Mouse (Mus musculus) lung, embryonic 14.5 days (tissue): ENCODE measurements at regions not wholly inside any gene's neighbourhood (a gene's known extent, or its start where the extent isn't known, plus 50 kb on each side); places are given as distances from the start of the nearest gene placed in this dataset.

Experiments
- ATAC-seq: fragments of 200-750 bp; cut with Nextera tagmentation; 2 replicates; pipeline ENCODE4 v1.8.0; 2017; ENCODE audit warnings: mild to moderate bottlenecking, moderate TSS enrichment, moderate library complexity; ENCODE audit not compliant: insufficient read depth
- DNase-seq: peaks from one replicate; pipeline ENCODE4 v3.0.0-alpha.2; 2015
- H3K27ac ChIP-seq: fragments of 300-500 bp; sonication (generic); 2 replicates; pipeline ENCODE4 v1.5.1; 2014; ENCODE audit warnings: low read depth, mild to moderate bottlenecking, moderate library complexity
- H3K27me3 ChIP-seq: fragments of 300-500 bp; sonication (generic); 2 replicates; pipeline ENCODE4 v1.6.1; 2014; ENCODE audit warnings: low read length, control low read depth; ENCODE audit not compliant: insufficient read depth
- H3K36me3 ChIP-seq: fragments of 300-500 bp; sonication (generic); 2 replicates; pipeline ENCODE4 v1.6.1; 2014; ENCODE audit warnings: control low read depth; ENCODE audit not compliant: insufficient read depth
- H3K4me1 ChIP-seq: fragments of 300-500 bp; sonication (generic); 2 replicates; pipeline ENCODE4 v1.6.1; 2014; ENCODE audit warnings: antibody characterized with exemption, control low read depth; ENCODE audit not compliant: insufficient read depth
- H3K4me2 ChIP-seq: fragments of 300-500 bp; sonication (generic); 2 replicates; pipeline ENCODE4 v1.6.1; 2014; ENCODE audit warnings: mild to moderate bottlenecking
- H3K4me3 ChIP-seq: fragments of 300-500 bp; sonication (generic); 2 replicates; pipeline ENCODE4 v1.5.1; 2014; ENCODE audit warnings: low read depth, low read length
- H3K9ac ChIP-seq: fragments of 300-500 bp; sonication (generic); 2 replicates; pipeline ENCODE4 v1.6.1; 2014
- H3K9me3 ChIP-seq: fragments of 300-500 bp; sonication (generic); 2 replicates; pipeline ENCODE4 v1.6.1; 2016; ENCODE audit warnings: low read depth, low read length, control low read depth
- CTCF ChIP-seq: IDR thresholded peaks from 2 replicates; pipeline ENCODE4 v1.5.1; 2016; ENCODE audit warnings: antibody characterized with exemption, low read depth
- WGBS: fragments of 180-500 bp; shearing (Covaris S2); extraction: QIAGEN DNeasy Blood & Tissue Kit; methylation state at CpG from one replicate; pipeline ENCODE4 v1.1.7; 2014; 5-methylcytosine and 5-hydroxymethylcytosine counted together

DNA sequence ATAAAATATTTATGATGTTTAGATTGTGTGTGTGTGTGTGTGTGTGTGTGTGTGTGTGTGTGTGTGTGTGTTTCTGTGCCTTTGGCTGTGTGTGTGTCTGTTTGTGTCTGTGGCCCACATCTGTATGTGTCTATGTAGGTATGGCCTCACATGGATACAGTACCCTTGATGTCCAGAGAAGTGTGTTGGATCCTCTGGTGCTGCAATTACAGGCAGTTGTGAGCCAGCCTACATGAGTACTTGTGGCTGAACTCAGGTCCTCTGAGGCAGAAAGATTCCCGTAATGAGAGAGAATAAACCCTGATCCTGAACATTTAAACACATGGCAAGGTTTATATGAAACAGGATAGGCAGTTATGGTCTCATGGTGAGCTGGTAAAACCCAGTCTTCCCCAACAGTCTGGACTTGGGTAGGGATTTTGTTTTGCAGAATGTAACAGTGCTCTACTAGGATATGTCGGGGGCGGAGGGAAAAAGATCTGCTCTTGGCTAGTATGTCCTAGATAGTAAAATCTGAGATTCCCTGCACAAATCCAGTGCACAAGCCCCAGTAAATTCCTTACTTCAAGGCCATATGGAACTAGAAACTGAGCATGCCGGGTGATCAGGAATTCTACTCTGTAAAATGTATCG, 275.6 kb downstream of the Kctd12 start:
- no peak for DNase-seq
- no peaks in the 10 kb centered on the region for H3K4me1 ChIP-seq
- H3K9me3 ChIP-seq, result no peaks in the 10 kb centered on the region
- no peaks in the 10 kb centered on the region for H3K27me3 ChIP-seq
- no peak for TF ChIP-seq CTCF
- no peak overlapping the region for H3K27ac ChIP-seq
- WGBS, result 79% methylated on average over 5 of the region's 5 CpGs
- H3K9ac ChIP-seq, result no peak overlapping the region
- H3K4me2 ChIP-seq, result no peak overlapping the region
- ATAC-seq, result no peak
- no peaks in the 10 kb centered on the region for H3K36me3 ChIP-seq
- H3K4me3 ChIP-seq, result no peak overlapping the region

DNA sequence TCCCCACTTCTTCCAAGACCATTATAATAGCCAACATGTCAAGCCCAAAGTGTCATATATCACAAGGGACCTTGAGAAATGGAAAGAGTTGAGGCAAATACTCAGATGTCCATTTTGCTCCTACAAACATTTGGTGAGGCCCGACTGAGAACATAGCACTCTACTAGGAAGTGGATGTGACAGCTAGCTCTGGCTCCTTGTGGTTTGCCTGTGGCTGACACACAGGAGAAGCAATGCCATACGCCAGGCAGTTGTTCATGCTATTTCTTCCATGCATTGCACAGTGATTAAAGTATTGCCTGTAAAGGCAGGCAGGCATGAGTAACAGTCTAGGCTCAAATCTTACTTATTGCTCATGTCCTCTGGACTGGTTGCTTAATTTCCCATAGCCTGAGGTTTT, 281.3 kb downstream of the Kctd12 start:
- no peaks in the 10 kb centered on the region for H3K4me1 ChIP-seq
- H3K9me3 ChIP-seq, result no peaks in the 10 kb centered on the region
- no peaks in the 10 kb centered on the region for H3K27me3 ChIP-seq
- no peaks in the 10 kb centered on the region for H3K36me3 ChIP-seq
- H3K9ac ChIP-seq, result no peak overlapping the region
- ATAC-seq, result no peak
- no peak for TF ChIP-seq CTCF
- 68% methylated on average over 2 of the region's 2 CpGs for WGBS
- no peak overlapping the region for H3K4me2 ChIP-seq
- DNase-seq, result no peak
- no peak overlapping the region for H3K27ac ChIP-seq
- H3K4me3 ChIP-seq, result no peak overlapping the region

DNA sequence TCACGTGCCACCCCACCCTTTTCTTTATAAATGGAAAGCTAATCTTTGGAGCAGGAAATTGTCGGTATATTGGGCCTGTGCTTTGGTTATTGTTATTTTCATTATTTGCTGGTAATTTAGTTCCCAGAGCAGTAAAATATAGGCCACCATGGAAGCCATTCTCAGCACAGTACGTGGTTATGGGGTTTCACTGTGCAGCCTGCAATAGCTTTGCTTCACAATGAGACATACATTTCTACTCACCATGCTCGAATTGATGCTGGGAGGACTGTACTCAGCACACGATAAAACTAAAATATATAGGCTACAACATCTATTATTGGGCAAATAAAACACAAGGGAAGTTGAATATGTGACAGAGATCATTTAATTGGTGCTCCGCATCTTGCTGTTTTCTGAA, 282.0 kb downstream of the Kctd12 start:
- Histone ChIP-seq H3K9me3 (no peaks in the 10 kb centered on the region), H3K4me3 (no peak overlapping the region), H3K27me3 (no peaks in the 10 kb centered on the region), H3K27ac (no peak overlapping the region), H3K4me1 (no peaks in the 10 kb centered on the region), H3K9ac (no peak overlapping the region), H3K4me2 (no peak overlapping the region), H3K36me3 (no peaks in the 10 kb centered on the region)
- TF ChIP-seq CTCF, result no peak
- no peak for DNase-seq
- ATAC-seq, result no peak
- 70% methylated on average over 6 of the region's 6 CpGs for WGBS

DNA sequence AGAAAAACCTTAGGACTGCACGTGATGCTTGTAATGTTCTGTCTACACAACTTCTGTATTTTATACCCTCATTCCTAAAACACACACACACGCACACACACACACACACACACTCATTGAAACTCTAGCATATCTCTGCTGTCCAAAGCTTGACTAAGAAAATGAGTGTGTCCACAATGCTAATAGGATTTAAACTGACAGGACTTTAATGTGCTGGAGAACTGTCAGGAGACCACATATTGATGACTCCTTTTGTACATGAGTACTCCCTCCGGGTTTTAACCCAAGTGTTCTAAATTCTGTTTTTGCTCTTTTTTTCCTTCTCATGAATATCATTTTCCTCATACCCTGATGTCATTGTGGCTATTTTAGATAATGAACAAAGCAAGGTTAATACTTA, 283.4 kb downstream of the Kctd12 start:
- WGBS, result 76% methylated on average over 3 of the region's 3 CpGs
- no peak overlapping the region for H3K27ac ChIP-seq
- TF ChIP-seq CTCF, result no peak

DNA sequence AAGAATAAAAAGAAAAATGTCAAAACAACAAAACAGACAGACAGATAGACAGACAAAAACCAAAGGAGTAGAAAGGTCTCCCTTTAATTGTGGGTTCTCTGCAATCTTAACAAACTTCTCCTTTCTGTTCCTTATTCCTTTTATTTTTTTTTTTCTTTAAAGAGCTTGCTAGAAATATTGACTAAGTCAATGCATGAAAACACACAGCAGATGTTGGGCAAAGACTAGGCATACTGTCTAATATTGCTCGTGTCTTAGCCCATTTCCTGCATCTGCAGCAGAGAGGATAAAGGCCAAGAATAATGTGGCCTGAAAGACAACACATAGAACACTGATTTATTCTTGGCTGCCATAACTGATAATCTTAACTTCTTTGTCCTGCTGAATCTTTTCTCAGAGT, 295.6 kb downstream of the Kctd12 start:
- Histone ChIP-seq H3K4me1 (no peaks in the 10 kb centered on the region), H3K4me2 (no peak overlapping the region), H3K36me3 (no peaks in the 10 kb centered on the region), H3K9me3 (no peaks in the 10 kb centered on the region), H3K27me3 (no peaks in the 10 kb centered on the region), H3K27ac (no peak overlapping the region), H3K4me3 (no peak overlapping the region), H3K9ac (no peak overlapping the region)
- no peak for TF ChIP-seq CTCF
- ATAC-seq (no peak), DNase-seq (no peak)
- WGBS, result 49% methylated on average over 1 of the region's 1 CpGs

More for the DNA sequence above, 283.4 kb downstream of the Kctd12 start:
- Histone ChIP-seq H3K4me3 (no peak overlapping the region), H3K9ac (no peak overlapping the region), H3K9me3 (no peaks in the 10 kb centered on the region), H3K4me1 (no peaks in the 10 kb centered on the region), H3K27me3 (no peaks in the 10 kb centered on the region), H3K4me2 (no peak overlapping the region), H3K36me3 (no peaks in the 10 kb centered on the region)
- DNase-seq (no peak), ATAC-seq (no peak)

DNA sequence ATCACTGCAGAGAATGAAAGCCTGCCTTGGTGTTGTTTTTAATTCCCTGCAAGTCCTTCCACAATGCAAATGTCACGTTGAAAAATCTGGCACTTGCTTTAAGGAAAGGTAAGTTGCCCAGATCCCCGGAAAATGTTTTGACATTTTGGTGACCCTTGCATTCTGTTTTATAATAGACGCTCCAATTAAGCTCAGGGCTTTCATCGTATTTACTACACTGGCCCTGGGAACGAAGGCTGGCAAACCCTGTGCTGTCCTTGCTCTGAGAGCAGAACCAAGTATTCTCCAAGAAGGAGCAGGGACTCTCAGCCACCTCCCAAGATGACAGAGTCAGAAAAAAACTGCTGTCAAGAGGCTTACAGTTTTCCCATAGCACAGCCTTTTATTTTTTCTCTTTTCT, 305.9 kb downstream of the Kctd12 start:
- no peak for TF ChIP-seq CTCF
- DNase-seq (no peak), ATAC-seq (no peak)
- Histone ChIP-seq H3K27me3 (no peaks in the 10 kb centered on the region), H3K4me1 (no peaks in the 10 kb centered on the region), H3K4me3 (no peak overlapping the region), H3K27ac (no peak overlapping the region), H3K9ac (no peak overlapping the region), H3K36me3 (no peaks in the 10 kb centered on the region), H3K9me3 (no peaks in the 10 kb centered on the region), H3K4me2 (no peak overlapping the region)
- 59% methylated on average over 5 of the region's 5 CpGs for WGBS

DNA sequence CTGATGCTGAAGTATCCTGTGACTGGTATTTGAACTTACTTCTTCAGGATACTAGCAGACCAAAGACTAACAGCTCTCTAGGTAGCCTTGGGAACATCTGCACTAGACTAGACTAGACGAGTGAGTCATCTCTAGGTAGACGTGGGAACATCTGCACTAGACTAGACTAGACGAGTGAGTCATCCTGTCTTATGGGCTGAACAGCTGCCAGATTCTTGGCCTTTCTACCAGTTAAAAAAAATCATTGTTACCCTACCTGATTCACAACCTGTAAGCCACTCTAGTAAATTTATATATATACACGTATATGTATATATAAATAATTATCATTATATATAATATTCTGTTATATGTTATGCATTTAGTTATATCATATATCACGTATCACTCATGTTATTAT, 307.8 kb downstream of the Kctd12 start:
- DNase-seq, result no peak
- H3K27ac ChIP-seq, result no peak overlapping the region
- H3K4me3 ChIP-seq, result no peak overlapping the region
- H3K36me3 ChIP-seq, result no peaks in the 10 kb centered on the region
- 86% methylated on average over 5 of the region's 5 CpGs for WGBS
- H3K4me1 ChIP-seq, result no peaks in the 10 kb centered on the region
- no peak for TF ChIP-seq CTCF
- ATAC-seq, result no peak
- H3K9ac ChIP-seq, result no peak overlapping the region
- H3K9me3 ChIP-seq, result no peaks in the 10 kb centered on the region
- no peaks in the 10 kb centered on the region for H3K27me3 ChIP-seq
- no peak overlapping the region for H3K4me2 ChIP-seq

DNA sequence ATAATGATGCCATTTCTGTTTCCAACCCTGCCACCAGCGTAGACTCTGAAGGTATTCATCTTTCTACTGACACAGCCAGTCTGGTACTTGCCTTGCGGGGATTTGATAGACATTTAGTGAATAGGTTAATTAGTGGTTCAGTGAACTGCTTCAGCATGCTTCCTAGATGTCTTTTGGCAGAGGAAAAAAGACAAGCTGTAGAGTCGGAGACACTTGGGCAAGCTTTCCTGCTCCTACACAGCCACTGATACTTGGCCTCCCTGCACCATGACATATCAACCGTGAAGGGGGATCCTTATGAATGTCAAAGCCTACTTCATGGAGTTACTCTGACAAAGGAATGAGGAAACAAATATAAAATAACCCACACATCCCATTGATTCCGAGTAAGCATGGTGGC, 308.7 kb downstream of the Kctd12 start:
- Histone ChIP-seq H3K27me3 (no peaks in the 10 kb centered on the region), H3K4me3 (no peak overlapping the region), H3K4me1 (no peaks in the 10 kb centered on the region), H3K4me2 (no peak overlapping the region), H3K27ac (no peak overlapping the region), H3K9me3 (no peaks in the 10 kb centered on the region), H3K36me3 (no peaks in the 10 kb centered on the region), H3K9ac (no peak overlapping the region)
- 83% methylated on average over 5 of the region's 5 CpGs for WGBS
- DNase-seq, result no peak
- no peak for ATAC-seq
- TF ChIP-seq CTCF, result no peak
